23 mouse cellular contexts compared by ENCODE assay signal in the genomic region with DNA sequence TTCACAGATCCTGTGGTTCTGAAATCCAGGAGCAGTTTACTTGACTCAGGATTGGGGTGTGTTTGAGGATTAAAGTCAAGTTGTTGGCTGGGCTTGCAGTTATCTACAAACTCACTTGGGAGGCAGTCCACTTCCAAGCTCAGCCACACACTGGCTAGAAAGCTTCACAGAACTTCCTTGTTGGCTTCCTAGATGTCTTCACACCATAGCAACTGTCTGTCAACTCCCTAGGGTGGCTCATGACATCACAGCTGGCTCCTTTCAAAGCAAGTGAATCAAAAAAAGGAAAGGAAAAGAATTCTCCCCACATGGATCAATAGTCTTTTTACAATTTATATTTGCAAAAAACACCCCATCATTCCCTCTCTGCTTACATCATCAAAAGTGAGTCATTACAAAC.
DNase-seq lines count a peak whose midpoint lies in the region; ATAC-seq lines count a peak whose summit lies in the region.
"Had no signal": no experiment of that assay in that cellular context is flagged by ENCODE, and none has a peak within 500 bp of the region (broad histone marks: within the 10 kb centered on the region; RNA-seq: fewer than 3 reads in every experiment).

No protein-coding gene starts in this region.

- no peak for ATAC-seq in heart, embryonic 12.5 days (ENCODE audit: insufficient number of reproducible peaks, low FRiP score)
- ATAC-seq in kidney, embryonic 14.5 days (ENCODE audit: low FRiP score, low TSS enrichment): no peak
- ATAC-seq: CD4-positive, CD25-positive, alpha-beta regulatory T cell, adult 4 months; forebrain, embryonic 14.5 days; hindbrain, embryonic 16.5 days; Patski had no signal

- no peak overlapping the region for H3K9ac ChIP-seq in heart, embryonic 12.5 days
- H3K9ac ChIP-seq in kidney, embryonic 14.5 days (ENCODE audit: low read depth, low read length): no peak overlapping the region
- H3K9ac ChIP-seq: embryonic facial prominence, embryonic 15.5 days; neural tube, embryonic 15.5 days had no signal

- no peaks in the 10 kb centered on the region for H3K36me3 ChIP-seq in heart, embryonic 12.5 days
- no peaks in the 10 kb centered on the region for H3K36me3 ChIP-seq in kidney, embryonic 14.5 days (ENCODE audit: control insufficient read depth, insufficient read depth, low read length)
- H3K36me3 ChIP-seq: embryonic facial prominence, embryonic 15.5 days; limb, embryonic 10.5 days; midbrain, embryonic 10.5 days; neural tube, embryonic 15.5 days had no signal

- H3K27me3 ChIP-seq in heart, embryonic 12.5 days (replicated peaks): no peaks in the 10 kb centered on the region
- no peaks in the 10 kb centered on the region for H3K27me3 ChIP-seq in kidney, embryonic 14.5 days (ENCODE audit: control insufficient read depth, insufficient read depth, low read length)
- H3K27me3 ChIP-seq: embryonic facial prominence, embryonic 15.5 days; neural tube, embryonic 15.5 days; Patski had no signal

- intact Hi-C loops in gastrocnemius, postnatal 36 days (cut with DNase I): no loop called here

- H3K4me2 ChIP-seq in heart, embryonic 12.5 days: no peak overlapping the region
- no peak overlapping the region for H3K4me2 ChIP-seq in kidney, embryonic 14.5 days (replicated peaks; ENCODE audit: low read depth, low read length)
- H3K4me2 ChIP-seq: embryonic facial prominence, embryonic 15.5 days; neural tube, embryonic 15.5 days had no signal

- no peak overlapping the region for H3K4me3 ChIP-seq in heart, embryonic 12.5 days
- H3K4me3 ChIP-seq in kidney, embryonic 14.5 days (ENCODE audit: low read length): no peak overlapping the region
- H3K4me3 ChIP-seq: embryonic facial prominence, embryonic 15.5 days; left cerebral cortex, adult 2 months; limb, embryonic 10.5 days; midbrain, embryonic 10.5 days; neural tube, embryonic 15.5 days had no signal

- peak; percentile 45 to 52 for DNase-seq in heart, adult 18-20 months
- peak; percentile 6 for DNase-seq in lung, postnatal 36 days
- no peak for DNase-seq in lung, postnatal 10 days
- DNase-seq in gastrocnemius, postnatal 36 days: peak; percentile 21 to 38
- DNase-seq in skeletal muscle tissue, adult 2 months (ENCODE audit: low read depth, low spot score): peak; percentile 75
- no peak for DNase-seq in kidney, adult 8-10 months
- DNase-seq: adrenal gland, postnatal 36 days; cerebellum, adult 9-11 months; kidney, adult 11 months; spleen, adult 18-20 months; thymus, postnatal 14 days had no signal

- H3K4me1 ChIP-seq in heart, embryonic 12.5 days (replicated peaks): no peaks in the 10 kb centered on the region
- H3K4me1 ChIP-seq in kidney, embryonic 14.5 days (ENCODE audit: control insufficient read depth, insufficient read depth, low read length): no peaks in the 10 kb centered on the region
- H3K4me1 ChIP-seq: embryonic facial prominence, embryonic 15.5 days; limb, embryonic 10.5 days; midbrain, embryonic 10.5 days; neural tube, embryonic 15.5 days had no signal

- no peak overlapping the region for H3K27ac ChIP-seq in heart, embryonic 12.5 days (ENCODE audit: poor library complexity, severe bottlenecking)
- H3K27ac ChIP-seq in kidney, embryonic 14.5 days (ENCODE audit: low read depth, low read length): no peak overlapping the region
- H3K27ac ChIP-seq: embryonic facial prominence, embryonic 15.5 days; kidney, postnatal 0 days; left cerebral cortex, adult 2 months; limb, embryonic 10.5 days; midbrain, embryonic 10.5 days; neural tube, embryonic 15.5 days had no signal

- H3K9me3 ChIP-seq in heart, embryonic 12.5 days (replicated peaks): no peaks in the 10 kb centered on the region
- no peaks in the 10 kb centered on the region for H3K9me3 ChIP-seq in kidney, embryonic 14.5 days (ENCODE audit: control insufficient read depth, low read length)
- H3K9me3 ChIP-seq: embryonic facial prominence, embryonic 15.5 days; limb, embryonic 10.5 days; midbrain, embryonic 10.5 days; neural tube, embryonic 15.5 days had no signal

Comparison
In these comparisons a context has a peak if more than half of its experiments do, and no peak if none do; other contexts are left out.
1. DNase-seq: peak in heart, adult 18-20 months (2 of 2), lung, postnatal 36 days (single experiment), gastrocnemius, postnatal 36 days (2 of 2) and skeletal muscle tissue, adult 2 months (single experiment); none in lung, postnatal 10 days (single experiment) and kidney, adult 8-10 months (0 of 2).